Comparison of ENCODE assay signal across 12 mouse cellular contexts in the genomic region with DNA sequence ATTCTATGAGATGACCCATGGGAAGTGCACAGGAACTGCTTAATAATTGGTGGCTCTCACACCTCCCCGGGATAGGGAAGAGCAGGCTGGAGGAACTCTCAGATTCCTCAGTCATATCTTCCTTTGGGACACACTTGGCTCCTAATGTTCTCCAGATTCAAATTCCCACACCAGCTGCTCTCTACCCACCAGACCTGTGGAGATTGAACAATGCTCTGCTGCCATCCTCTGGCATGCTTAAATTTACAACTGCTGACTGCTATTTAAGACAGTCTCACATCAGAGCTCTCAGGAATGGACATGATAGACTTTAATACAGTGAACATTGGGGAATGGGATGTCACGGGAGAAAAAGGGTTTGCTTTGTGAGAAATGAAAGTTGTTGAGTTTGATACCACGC.
DNase-seq lines count a peak whose midpoint lies in the region; ATAC-seq and TF ChIP-seq lines count a peak whose summit lies in the region.
"Had no signal": no experiment of that assay in that cellular context is flagged by ENCODE, and none has a peak within 500 bp of the region (broad histone marks: within the 10 kb centered on the region; RNA-seq: fewer than 3 reads in every experiment).

No protein-coding gene starts in this region.

- intact Hi-C loops in gastrocnemius, postnatal 36 days (cut with DNase I): no loop called here

- DNase-seq in hindbrain, postnatal 0 days (ENCODE audit: low spot score): peak; percentile 60
- DNase-seq in embryonic facial prominence, embryonic 14.5 days (ENCODE audit: low spot score): peak; percentile 40
- DNase-seq in layer of hippocampus, postnatal 36 days: peak; percentile 9 to 20
- DNase-seq in right cerebral cortex, postnatal 25 days: peak; percentile 20
- no peak for DNase-seq in spleen, postnatal 10 days (ENCODE audit: low spot score in 2 of 2)
- DNase-seq in gastrocnemius, postnatal 36 days: no peak
- DNase-seq: cerebellum, adult 11 months; kidney, adult 2 months; liver, embryonic 13.5 days had no signal

- no peak overlapping the region for H3K4me3 ChIP-seq in hindbrain, postnatal 0 days (ENCODE audit: low read length)
- H3K4me3 ChIP-seq in hindbrain, embryonic 13.5 days: no peak overlapping the region
- H3K4me3 ChIP-seq in embryonic facial prominence, embryonic 14.5 days (ENCODE audit: low read depth, low read length): no peak overlapping the region
- no peak overlapping the region for H3K4me3 ChIP-seq in kidney, embryonic 16.5 days (ENCODE audit: low read length)
- H3K4me3 ChIP-seq: liver, embryonic 13.5 days; midbrain, embryonic 12.5 days had no signal

- peak; percentile 43; the same call in 1 of the 2 replicates for ATAC-seq in hindbrain, postnatal 0 days
- ATAC-seq in hindbrain, embryonic 13.5 days (ENCODE audit: low FRiP score): no peak
- no peak for ATAC-seq in embryonic facial prominence, embryonic 14.5 days (ENCODE audit: low read depth)
- no peak for ATAC-seq in kidney, embryonic 16.5 days (ENCODE audit: low FRiP score, low TSS enrichment)

- H3K27ac ChIP-seq in hindbrain, postnatal 0 days: no peak overlapping the region
- H3K27ac ChIP-seq in hindbrain, embryonic 13.5 days: no peak overlapping the region
- no peak overlapping the region for H3K27ac ChIP-seq in embryonic facial prominence, embryonic 14.5 days (replicated peaks; ENCODE audit: low read depth, low read length)
- no peak overlapping the region for H3K27ac ChIP-seq in kidney, embryonic 16.5 days (ENCODE audit: low read length)
- H3K27ac ChIP-seq: liver, embryonic 13.5 days; midbrain, embryonic 12.5 days had no signal

- H3K4me1 ChIP-seq in hindbrain, postnatal 0 days (ENCODE audit: insufficient read depth, low read length): no peaks in the 10 kb centered on the region
- H3K4me1 ChIP-seq in hindbrain, embryonic 13.5 days (replicated peaks): no peaks in the 10 kb centered on the region
- no peaks in the 10 kb centered on the region for H3K4me1 ChIP-seq in embryonic facial prominence, embryonic 14.5 days (ENCODE audit: control insufficient read depth, insufficient read depth, low read length)
- no peaks in the 10 kb centered on the region for H3K4me1 ChIP-seq in kidney, embryonic 16.5 days (ENCODE audit: insufficient read depth, low read length)
- H3K4me1 ChIP-seq: liver, embryonic 13.5 days; midbrain, embryonic 12.5 days had no signal

- TF ChIP-seq CTCF in hindbrain, postnatal 0 days (IDR thresholded peaks at IDR 0.05; ENCODE audit: low read depth): peak; percentile 57

- 79% methylated on average over 3 of the region's 3 CpGs for WGBS in hindbrain, postnatal 0 days
- WGBS in hindbrain, embryonic 13.5 days: 77% methylated on average over 3 of the region's 3 CpGs
- 72% methylated on average over 3 of the region's 3 CpGs for WGBS in embryonic facial prominence, embryonic 14.5 days
- WGBS in kidney, embryonic 16.5 days: 82% methylated on average over 3 of the region's 3 CpGs

- no peak overlapping the region for H3K4me2 ChIP-seq in hindbrain, postnatal 0 days (ENCODE audit: low read depth, low read length)
- no peak overlapping the region for H3K4me2 ChIP-seq in hindbrain, embryonic 13.5 days
- H3K4me2 ChIP-seq in embryonic facial prominence, embryonic 14.5 days (ENCODE audit: low read depth, low read length): no peak overlapping the region
- no peak overlapping the region for H3K4me2 ChIP-seq in kidney, embryonic 16.5 days (replicated peaks; ENCODE audit: low read depth, low read length)
- H3K4me2 ChIP-seq: liver, embryonic 13.5 days; midbrain, embryonic 12.5 days had no signal

- no peaks in the 10 kb centered on the region for H3K27me3 ChIP-seq in hindbrain, postnatal 0 days (ENCODE audit: insufficient read depth, low read length)
- H3K27me3 ChIP-seq in hindbrain, embryonic 13.5 days: no peaks in the 10 kb centered on the region
- H3K27me3 ChIP-seq in embryonic facial prominence, embryonic 14.5 days (replicated peaks; ENCODE audit: control insufficient read depth, insufficient read depth, low read length): no peaks in the 10 kb centered on the region
- H3K27me3 ChIP-seq in kidney, embryonic 16.5 days (ENCODE audit: insufficient read depth, low read length): no peaks in the 10 kb centered on the region
- H3K27me3 ChIP-seq: liver, embryonic 13.5 days; midbrain, embryonic 12.5 days had no signal

- no peaks in the 10 kb centered on the region for H3K36me3 ChIP-seq in hindbrain, postnatal 0 days (ENCODE audit: insufficient read depth, low read length)
- H3K36me3 ChIP-seq in hindbrain, embryonic 13.5 days: no peaks in the 10 kb centered on the region
- no peaks in the 10 kb centered on the region for H3K36me3 ChIP-seq in embryonic facial prominence, embryonic 14.5 days (ENCODE audit: control insufficient read depth, insufficient read depth, low read length)
- H3K36me3 ChIP-seq in kidney, embryonic 16.5 days (ENCODE audit: insufficient read depth, low read length): no peaks in the 10 kb centered on the region
- H3K36me3 ChIP-seq: liver, embryonic 13.5 days; midbrain, embryonic 12.5 days had no signal

- H3K9me3 ChIP-seq in hindbrain, postnatal 0 days (ENCODE audit: low read length): no peaks in the 10 kb centered on the region
- no peaks in the 10 kb centered on the region for H3K9me3 ChIP-seq in hindbrain, embryonic 13.5 days
- H3K9me3 ChIP-seq in embryonic facial prominence, embryonic 14.5 days (ENCODE audit: control insufficient read depth, low read length): no peaks in the 10 kb centered on the region
- no peaks in the 10 kb centered on the region for H3K9me3 ChIP-seq in kidney, embryonic 16.5 days (ENCODE audit: low read length)
- H3K9me3 ChIP-seq: liver, embryonic 13.5 days; midbrain, embryonic 12.5 days had no signal

- no peak overlapping the region for H3K9ac ChIP-seq in hindbrain, postnatal 0 days (replicated peaks; ENCODE audit: low read length)
- H3K9ac ChIP-seq in hindbrain, embryonic 13.5 days: no peak overlapping the region
- no peak overlapping the region for H3K9ac ChIP-seq in embryonic facial prominence, embryonic 14.5 days (ENCODE audit: low read depth, low read length)
- no peak overlapping the region for H3K9ac ChIP-seq in kidney, embryonic 16.5 days (replicated peaks; ENCODE audit: low read length)
- H3K9ac ChIP-seq: liver, embryonic 13.5 days; midbrain, embryonic 12.5 days had no signal

Comparison
In these comparisons a context has a peak if more than half of its experiments do, and no peak if none do; other contexts are left out.
1. DNase-seq: peak in hindbrain, postnatal 0 days (single experiment), embryonic facial prominence, embryonic 14.5 days (single experiment), layer of hippocampus, postnatal 36 days (2 of 2) and right cerebral cortex, postnatal 25 days (single experiment); none in spleen, postnatal 10 days (0 of 2) and gastrocnemius, postnatal 36 days (0 of 2).